Mouse (Mus musculus) frontal cortex, adult 2 months (tissue): ENCODE measurements around the gene Zkscan16. TPM values are rescaled to one million over a fixed set of nuclear protein-coding genes. Genes with fewer than 3 reads are reported as not detected.

Source experiments
- DNase-seq, 2 experiments: peaks; one replicate each; pipeline ENCODE4 v3.0.0; 2022; ENCODE audit warnings: low spot score in 1 of 2; ENCODE audit errors: extremely low spot score in 1 of 2
- polyA plus RNA-seq: library from polyadenylated mRNA; depleted of rRNA; stranded (reverse); fragments of >200 nt; gene quantifications from 2 replicates; pipeline ENCODE4 v1.2.3, GENCODE M21; 2012

Zkscan16 gene
- polyA plus RNA-seq, 1 experiment, result 15.3 TPM

DNA sequence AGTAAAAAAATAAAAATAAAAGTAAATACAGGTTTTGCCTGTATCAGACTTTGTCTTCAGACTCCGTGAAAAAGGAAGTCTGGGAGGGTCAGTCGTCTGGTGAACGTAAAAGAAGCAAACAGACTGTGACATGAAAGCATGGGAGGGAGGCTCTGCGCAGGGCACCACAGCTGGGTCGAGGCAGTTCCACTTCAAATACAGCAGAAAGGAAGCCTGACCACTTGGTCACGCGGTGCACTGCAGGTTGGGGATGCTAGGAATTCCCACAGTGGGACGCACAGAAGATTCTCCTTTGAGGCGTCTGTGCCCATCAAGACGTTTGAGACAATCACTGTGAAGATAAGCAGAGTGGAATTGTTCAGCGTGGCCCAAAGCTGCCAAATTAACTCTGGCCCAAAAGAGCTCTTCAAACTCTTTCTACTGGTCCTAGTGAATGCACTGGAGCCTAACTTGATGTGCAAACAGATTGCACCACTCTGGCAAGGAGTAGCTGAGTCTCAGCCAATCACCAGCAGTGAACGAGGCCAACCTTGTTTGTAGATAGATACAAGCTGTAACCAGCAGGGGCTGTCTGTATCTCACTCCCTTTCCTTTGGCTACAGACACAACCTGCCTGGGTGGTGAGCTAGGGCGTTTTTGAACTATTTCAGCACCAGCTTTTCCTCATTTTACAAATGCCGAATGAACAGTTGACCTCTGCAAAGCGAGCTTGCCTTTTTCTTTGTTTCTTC lies 8.5 kb upstream of the Zkscan16 start:
- peak in 1 of 2 experiments; percentile 47 for DNase-seq

DNA sequence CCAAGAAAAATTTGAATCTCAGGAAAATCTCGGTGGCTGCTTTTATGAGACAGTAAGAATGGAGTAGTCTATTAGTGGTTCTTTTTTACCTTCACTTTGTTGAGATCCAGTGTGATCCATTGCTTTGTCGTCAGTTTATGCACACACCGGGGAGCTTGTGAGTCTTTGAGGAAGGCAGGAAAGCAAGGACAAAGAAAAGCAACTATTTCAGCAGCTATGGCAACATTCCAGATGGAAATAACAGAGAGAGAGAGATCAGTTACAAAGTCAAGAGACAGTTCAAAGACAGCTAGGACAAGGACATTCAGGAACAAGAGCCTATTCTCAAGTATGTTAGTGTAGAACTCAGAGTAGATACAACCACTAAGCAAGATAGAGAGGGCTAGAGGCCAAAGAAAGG lies 7.6 kb upstream of the Zkscan16 start:
- no peak for DNase-seq

DNA sequence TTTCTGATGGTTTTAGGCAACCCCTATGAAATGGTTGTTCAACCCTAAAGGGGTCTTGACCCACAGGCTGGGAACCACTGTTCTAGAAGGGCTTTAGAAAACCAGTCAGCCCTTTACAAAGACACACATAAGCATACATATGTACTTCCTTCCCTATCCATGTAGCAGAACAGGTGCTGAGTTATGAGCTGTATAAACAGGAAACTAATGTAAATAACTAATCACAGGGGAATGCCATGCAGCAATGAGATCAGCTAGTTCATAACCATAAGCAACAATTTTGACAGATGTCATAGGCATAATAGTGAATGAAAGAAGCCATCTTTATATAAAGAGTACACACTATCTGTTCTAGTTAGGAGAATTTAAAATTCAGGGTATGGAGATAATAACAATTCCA lies 1.8 kb upstream of the Zkscan16 start:
- no peak for DNase-seq

DNA sequence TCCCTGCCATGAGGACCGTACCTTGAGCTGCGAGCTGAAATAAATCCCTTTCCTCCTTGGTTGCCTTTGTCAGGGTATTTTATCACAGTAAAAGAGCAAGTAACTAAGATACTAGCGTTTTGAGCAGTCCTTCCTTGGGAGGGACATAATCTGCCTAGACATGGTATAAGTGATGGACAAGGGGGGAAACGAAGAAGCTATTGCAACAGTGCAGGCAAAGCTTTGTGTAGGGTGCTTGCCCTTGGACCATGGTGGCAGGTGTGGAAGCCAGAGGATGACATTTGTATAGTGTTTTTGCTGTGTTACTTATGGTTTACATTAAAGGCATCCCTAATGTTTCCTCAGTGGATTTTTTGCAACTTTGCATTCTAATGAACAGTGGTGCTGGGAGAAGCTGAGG lies 486 bp upstream of the Zkscan16 start:
- DNase-seq, result no peak

DNA sequence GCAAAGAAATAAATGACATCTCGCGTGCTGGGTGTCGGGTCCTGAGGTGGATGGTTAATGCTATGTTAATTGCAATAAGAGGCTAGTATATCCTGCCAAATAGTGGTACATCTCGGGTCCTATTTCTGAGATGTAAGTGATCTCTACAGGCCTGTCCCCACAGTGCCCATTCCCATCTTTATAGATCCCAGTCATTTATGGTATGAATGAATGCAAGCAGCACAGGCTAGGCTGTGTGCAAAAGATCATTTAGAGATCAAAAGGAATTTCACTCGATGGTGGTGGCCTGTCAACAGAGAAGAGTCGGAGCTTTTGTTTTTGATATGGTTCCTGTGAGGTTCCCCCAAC lies 752 bp downstream of the Zkscan16 start:
- no peak for DNase-seq

DNA sequence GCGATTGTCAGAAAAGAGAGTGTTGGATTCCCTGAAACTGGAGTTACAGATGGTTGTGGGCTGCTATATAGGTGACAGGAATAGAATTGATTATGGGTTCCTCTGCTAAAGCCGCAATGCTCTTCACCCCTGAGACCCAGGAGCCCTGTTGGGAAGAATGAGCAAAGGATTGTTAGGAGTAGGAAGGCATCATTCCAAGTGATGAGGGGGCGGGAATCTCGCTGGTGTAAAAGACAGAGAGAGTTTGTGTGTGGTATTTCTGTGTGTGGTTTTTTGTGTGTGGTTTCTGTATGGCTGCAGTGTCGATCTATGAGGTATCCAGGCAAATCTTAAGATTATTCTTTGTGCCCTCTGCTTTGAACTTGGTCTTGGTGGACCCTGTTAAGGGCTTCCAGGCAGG lies 1.3 kb downstream of the Zkscan16 start:
- peak in 1 of 2 experiments; percentile 76 for DNase-seq

DNA sequence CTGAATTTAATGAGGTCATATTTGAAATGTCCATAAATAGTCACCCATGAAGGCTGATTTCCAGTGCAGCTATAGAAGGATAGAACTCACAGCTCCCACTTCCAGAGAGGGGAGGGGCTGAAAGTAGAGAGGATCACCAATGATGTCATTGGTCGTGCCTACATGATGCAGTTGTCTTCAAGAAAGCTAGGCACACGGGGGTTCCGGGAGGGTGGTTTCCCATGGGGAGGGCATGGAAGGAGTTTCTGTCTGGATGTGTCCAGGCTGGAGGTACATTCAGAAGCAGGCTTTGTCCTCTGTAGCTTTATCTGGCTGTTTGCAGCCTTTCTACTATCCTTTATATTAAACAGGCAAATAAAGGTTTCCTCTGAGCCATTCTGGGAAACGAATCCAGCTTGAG lies 5.0 kb downstream of the Zkscan16 start:
- DNase-seq, result peak in 1 of 2 experiments; percentile 30

DNA sequence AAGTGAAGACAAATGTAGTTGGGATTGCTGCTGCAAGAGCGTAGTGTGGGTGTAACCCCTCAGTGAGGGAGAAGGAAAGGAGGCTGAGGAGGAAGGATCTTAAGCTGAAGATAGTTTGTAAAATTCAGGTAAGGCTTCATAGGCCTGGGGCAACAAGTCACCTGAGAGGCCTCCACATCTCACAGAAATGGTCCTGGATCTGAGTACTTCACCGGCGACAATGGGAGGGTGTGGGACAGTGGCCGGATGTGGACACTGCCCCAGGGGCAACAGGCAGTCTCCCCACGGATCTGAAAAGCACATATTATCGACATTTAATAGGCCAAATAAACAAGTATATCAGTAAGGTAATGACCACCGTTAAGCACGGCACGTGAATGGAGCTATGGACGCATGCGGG lies 9.2 kb downstream of the Zkscan16 start:
- no peak for DNase-seq

DNA sequence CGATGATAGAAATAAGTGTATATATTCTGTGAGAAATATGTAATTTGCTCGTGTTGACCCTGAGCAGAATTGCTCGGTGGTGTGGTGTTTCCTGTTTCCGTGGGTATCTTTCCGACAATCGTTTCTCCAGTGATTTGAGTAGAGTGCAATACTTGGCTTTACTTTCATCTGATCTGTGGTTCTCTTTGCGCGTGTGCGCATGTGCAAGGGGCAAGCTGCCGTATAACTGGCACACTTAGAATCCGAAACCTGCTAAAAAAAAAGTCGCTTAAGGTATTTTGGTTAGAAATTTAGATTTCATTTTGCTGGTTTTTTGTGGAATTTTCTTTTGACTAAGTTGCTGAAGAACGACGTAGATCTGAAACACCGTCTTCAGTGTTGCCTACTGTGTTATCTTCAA lies 18.3 kb downstream of the Zkscan16 start:
- no peak for DNase-seq

DNA sequence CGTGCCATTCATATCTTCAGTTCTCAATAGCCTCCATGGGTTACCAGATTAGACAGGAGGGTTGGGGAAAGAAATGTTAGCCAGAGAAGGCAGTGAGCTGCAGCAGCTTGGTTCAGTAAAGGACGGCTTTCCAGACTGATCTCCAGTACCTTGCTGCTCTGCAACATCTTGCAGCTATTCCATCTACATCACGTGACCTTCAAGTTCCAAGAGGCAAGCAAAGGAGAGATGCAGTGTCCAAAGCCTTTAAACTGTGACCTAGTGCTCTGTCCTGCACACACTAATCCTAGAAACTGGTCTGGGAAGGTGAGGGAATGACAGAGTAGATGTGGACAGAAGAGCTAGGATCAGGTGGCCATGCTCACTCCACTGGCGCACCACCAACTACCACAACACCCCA lies 19.8 kb downstream of the Zkscan16 start:
- DNase-seq, result no peak

DNA sequence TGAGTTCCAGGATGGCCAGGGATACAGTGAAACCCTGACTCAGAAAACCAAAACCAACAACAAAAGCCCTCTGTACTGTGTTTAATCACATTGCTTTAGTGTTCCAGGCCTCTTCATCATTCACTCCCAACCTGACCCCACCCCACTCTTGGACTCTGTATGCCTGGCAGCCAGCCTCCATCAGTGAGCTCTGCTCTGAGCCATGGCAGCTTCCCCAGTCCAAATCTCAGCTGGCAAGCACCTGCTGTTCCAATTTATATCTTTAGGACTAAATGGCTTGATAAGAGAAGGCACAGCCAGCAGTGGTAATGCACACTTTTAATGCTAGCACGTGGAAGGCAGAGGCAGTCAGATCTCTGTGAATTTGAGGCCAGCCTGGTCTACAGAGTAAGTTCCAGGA lies 21.7 kb downstream of the Zkscan16 start:
- no peak for DNase-seq

DNA sequence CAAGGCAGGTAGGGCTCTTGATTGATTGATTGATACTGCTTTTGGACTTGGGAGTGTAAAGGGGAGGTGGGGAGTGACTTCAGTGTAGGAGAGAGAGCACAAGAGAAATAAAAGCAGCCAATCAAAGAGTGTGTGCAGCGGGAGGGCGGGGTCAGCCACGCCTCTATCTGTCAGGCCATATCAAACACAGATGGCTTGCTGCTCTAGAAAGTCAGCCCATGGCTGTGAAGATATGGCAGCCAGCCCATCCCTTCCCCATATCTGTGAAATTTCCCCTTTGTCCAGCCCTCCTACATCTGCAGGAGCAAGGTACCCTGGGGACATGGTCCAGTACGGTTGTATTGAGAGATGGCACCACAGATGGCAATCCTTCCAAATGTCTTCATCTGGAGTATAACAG lies 27.2 kb downstream of the Zkscan16 start:
- DNase-seq, result no peak

DNA sequence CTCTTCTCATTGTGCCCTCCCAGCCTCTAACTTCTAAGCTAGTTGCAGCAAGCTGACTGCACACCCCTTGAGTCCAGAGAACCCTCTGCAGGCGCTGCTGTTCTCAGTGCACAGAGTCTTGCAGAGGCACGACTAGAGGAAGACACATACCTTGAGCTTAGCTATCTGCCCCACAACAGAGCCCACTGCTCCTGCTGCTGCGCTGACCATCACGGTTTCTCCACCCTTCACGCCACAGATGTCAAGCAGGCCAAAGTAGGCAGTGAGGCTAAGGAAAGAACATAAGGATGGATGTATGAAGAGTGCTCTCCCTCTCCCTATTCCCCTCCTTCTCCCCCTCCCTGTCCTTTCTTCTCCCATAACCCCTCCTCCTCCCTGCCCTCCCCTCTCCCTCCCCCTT lies 32.3 kb downstream of the Zkscan16 start:
- no peak for DNase-seq

DNA sequence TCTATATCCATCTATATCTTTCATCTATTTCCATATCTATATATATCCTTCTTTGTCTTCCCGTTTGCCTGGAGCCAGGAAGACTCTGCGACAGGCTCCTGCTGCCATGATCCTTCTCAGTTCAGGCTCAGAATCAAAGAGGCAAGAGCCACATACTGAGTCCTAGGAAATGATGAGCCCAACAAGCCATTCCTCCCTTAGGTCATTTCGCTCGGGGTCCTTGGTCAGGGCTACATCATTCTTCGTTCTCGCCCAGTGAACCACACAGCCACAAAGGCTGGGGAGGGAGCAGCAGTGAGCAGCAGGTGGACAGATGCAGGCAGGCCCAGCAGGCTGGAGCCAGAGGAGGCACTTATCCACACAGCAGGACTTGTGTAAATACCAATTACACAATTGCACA lies 38.0 kb downstream of the Zkscan16 start:
- no peak for DNase-seq

DNA sequence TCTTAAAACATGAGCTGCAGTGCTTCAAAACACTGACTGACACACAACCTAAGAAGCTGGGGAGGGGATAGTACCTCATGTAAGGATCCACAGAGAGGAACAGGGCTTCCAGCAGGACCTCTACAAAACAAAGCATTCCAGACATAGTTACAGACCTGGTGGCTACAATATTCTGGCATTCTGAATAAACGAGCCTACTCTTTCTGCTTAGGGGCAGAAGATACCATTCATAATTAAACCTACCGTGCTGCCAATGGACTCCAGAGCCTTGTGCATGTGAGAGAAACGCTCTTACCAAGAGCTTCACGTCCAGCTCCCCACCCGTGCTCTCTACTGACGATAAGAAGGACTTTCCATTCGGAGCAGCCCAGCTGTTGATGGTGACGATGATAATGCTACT lies 39.4 kb downstream of the Zkscan16 start:
- no peak for DNase-seq

DNA sequence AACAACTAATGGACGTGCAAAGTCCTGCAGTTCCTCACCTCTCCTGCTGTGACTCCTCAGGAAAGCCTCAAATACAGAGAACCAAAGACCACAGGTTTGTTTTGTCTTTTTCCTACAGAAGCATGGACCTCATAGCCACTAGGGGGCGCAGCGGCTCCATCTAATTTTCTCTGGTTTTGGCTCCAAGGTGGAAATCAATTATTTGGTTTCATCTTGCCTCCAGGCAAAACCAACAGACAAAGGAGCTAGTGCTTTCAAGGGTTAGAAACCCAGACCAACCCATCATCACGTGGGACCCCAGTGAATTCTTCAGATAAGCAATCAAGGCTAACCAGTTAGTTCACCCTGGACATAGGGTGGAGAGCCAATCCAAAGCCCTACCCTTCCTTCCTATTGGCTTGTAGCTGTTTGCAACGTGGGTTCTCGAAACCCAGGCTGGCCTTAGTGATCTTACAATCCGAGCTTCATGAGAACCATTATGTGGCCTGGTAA lies 41.8 kb downstream of the Zkscan16 start:
- DNase-seq, result peak; percentile 29 to 88

DNA sequence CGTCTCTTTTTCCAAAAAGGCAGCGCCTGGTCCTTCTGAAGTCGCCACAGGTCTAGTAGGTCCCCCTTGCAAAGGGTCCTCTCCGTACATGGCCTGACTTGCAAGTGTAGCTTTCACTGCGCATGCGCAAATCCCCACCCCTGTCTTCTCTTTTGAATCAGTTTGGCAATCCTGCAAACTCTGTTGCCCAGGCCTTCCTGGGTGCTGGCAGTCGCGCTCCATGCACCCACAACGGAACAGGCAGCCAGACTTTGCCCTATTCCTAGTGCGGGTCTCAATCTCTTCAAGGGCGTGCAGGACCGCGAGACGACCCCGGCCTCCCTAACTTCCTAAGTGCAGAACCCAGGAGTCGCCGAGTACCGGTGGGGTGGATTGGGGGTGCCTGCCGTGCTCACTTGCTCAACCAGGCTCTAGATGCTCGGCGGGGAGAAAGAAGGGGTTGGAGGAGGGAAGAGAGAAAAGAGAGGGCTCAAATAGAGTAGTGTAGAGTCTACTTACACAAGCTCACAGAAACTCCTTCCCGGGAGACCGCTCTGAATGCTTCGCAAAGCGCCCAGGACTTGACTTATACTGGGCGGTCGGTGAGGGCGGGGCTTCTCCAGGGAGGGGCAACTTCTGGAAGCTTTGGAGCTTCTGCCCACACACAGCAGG lies 43.2 kb downstream of the Zkscan16 start, which contains the start of gene Ptgr1:
Ptgr1 (minus strand) TSS at position 580 of the 651 bp plus-strand sequence.
- DNase-seq, result peak; percentile 24 to 87

DNA sequence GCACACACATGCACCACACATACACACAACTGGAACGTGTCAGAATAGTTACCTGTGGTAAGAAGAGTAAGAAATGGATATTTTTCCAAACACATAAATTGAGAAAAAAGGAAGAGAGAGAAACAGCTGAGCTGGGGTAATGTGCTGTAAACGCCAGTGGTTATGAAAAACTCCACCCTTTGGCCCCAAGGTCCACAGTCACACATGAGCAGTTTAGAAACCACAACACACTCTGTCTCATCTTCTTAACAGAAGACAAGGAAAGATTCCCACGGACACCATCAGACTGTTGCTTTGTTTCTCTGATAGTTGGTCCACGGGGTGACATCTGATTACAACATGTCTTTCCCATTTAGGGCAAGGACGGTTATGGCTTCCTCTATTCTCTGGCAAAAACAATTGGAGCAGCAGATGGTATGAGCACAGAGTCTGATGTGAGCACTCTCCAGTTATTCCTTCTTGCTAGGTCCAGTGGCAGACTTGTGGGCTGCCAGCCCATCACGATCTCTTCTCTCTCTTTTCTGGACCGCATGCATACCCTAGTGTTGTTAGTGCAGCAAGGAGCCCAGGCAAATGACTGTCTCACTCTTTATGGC lies 46.0 kb downstream of the Zkscan16 start:
- DNase-seq, result no peak

DNA sequence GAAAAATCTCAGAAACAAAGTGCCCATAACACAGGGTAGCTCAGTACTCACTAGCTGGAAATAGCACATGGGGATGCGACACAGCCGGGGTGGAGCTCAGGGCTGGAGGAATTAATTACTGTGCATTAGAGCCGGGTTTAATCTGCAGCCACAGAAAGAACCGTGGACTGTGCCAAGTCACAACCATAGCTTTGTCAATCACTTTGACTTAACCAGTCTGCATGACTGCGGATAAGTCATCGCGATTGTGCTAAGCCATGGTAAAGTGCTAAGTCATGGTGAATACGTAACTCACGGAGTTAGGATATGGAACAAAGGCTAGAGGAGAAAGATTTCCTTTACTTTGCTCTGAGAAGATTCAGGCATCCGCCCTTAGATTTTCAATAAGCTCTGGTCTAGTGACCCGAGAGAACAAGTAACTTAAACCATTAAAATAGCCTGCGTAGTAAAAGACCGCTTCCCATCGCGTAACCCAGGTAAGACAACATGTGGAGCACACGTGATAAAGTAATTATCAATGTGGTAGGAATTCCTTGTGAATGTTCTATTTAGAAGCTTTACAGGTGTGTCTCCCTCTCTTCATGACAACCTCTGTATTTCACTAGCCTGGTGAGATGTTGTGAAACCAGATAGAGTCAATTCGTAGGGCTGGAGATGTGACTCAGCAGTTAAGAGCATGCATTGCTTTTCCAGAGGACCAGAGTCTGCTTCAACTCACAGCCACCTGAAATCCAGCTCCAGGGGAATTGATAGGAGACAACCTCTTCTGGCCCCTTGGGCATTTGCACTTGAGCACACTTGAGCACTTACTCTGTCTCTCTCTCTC lies 47.4 kb downstream of the Zkscan16 start:
- DNase-seq, result no peak

DNA sequence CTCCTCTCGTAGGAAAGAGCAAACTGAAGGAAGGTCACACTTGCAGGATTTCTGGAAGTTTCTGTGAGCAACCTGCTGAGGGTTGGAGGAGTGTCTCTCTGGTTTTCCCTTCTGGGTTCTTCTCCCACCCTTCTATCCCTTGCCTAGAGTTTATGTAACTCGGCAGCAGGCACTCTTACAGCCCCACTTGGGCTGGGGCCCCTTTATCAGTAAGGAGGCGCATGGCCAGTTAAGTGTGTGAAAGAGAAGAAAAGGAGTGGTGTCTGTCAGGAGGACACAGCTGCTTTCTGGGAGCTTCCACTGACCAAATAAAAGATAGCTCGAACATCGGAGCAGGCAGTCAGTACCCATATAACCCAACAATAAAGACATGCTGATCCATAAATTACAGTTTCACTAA lies 48.8 kb downstream of the Zkscan16 start:
- DNase-seq, result no peak

DNA sequence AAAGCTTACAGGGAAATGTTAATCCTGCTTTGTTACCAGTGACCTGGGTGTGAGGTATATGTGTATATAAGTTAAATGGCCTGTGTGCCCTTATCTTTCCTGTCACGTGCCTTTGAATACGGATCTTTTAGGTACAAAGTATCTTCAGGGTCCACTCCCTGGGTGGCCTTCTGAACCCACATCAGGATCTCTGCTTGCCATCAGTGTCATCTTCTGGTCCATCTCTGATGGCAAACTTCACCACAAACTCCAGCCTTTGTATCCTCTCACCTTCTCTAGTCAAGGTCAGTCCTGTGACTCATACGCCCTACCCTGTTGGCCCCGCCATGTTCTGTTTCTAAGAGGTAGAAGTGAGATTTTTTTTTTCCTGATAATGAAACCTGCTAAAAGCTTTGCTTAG lies 51.3 kb downstream of the Zkscan16 start, which contains the start of gene Dnajc25:
Dnajc25 (plus strand) TSS at position 301 of the 400 bp plus-strand sequence.
- DNase-seq, result no peak
